In the genomic region with DNA sequence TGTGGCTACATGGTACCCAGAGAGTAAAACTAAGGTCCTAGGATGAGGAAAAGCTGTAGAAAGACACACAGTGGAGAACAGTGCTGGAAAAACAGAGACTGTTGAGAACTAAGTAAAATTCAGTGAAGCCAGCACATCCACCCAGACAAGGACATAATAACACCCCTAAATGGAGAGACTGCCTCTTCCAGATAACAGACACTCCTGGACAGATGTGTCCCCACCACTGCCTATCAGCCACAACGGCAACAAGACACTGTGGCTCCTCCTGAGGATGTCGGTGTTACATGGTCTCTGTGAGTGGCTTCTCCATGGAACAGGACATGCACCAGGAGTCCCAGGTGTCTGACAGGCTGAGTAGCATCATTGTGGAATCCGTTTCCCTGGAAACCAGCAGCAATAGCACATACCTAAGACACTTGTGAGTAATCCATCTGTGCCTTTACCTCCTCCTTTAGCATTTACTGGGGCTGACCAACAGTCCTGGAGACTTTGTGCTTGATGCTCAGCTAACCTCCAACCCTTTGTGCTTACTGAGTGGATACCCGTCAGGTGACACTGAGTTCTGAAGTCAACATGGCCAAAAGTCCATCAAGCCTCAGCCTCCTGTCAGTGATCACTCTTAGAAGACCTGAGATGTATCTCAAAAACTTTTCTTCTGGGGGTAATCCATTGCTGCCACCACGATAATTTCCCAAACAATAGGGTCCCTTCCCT, we compare ENCODE assay signal across 12 mouse cellular contexts.
DNase-seq lines count a peak whose midpoint lies in the region; ATAC-seq and TF ChIP-seq lines count a peak whose summit lies in the region.
"Had no signal": no experiment of that assay in that cellular context is flagged by ENCODE, and none has a peak within 500 bp of the region (broad histone marks: within the 10 kb centered on the region; RNA-seq: fewer than 3 reads in every experiment).

No protein-coding gene starts in this region.

- no peaks in the 10 kb centered on the region for H3K27me3 ChIP-seq in forebrain, embryonic 12.5 days
- no peaks in the 10 kb centered on the region for H3K27me3 ChIP-seq in forebrain, embryonic 13.5 days
- no peaks in the 10 kb centered on the region for H3K27me3 ChIP-seq in kidney, postnatal 0 days (ENCODE audit: insufficient read depth, low read length)
- H3K27me3 ChIP-seq: embryonic facial prominence, embryonic 15.5 days; heart, embryonic 13.5 days had no signal

- intact Hi-C loops in left cerebral cortex, adult 2 months (cut with DNase I), result no loop called here
- intact Hi-C loops in heart, postnatal 14 days (cut with DNase I), result no loop called here

- H3K4me2 ChIP-seq in forebrain, embryonic 12.5 days, result no peak overlapping the region
- H3K4me2 ChIP-seq in forebrain, embryonic 13.5 days, result no peak overlapping the region
- H3K4me2 ChIP-seq in kidney, postnatal 0 days (ENCODE audit: low read length), result no peak overlapping the region
- H3K4me2 ChIP-seq: embryonic facial prominence, embryonic 15.5 days had no signal

- peak overlapping the region; percentile 66 for H3K27ac ChIP-seq in forebrain, embryonic 12.5 days
- no peak overlapping the region for H3K27ac ChIP-seq in forebrain, embryonic 13.5 days
- peak overlapping the region; percentile 1; the same call in 1 of the 2 replicates for H3K27ac ChIP-seq in left cerebral cortex, adult 2 months
- H3K27ac ChIP-seq in kidney, postnatal 0 days, result no peak overlapping the region
- H3K27ac ChIP-seq: embryonic facial prominence, embryonic 15.5 days; heart, embryonic 13.5 days had no signal

- H3K9me3 ChIP-seq in forebrain, embryonic 12.5 days, result no peaks in the 10 kb centered on the region
- 0 out of 2 replicates have a peak, but pooled peaks cover 3% of the 10 kb centered on the region for H3K9me3 ChIP-seq in forebrain, embryonic 13.5 days (replicated peaks)
- H3K9me3 ChIP-seq in kidney, postnatal 0 days (replicated peaks; ENCODE audit: low read length), result no peaks in the 10 kb centered on the region
- H3K9me3 ChIP-seq: embryonic facial prominence, embryonic 15.5 days; heart, embryonic 13.5 days had no signal

- no peak for ATAC-seq in forebrain, embryonic 12.5 days (ENCODE audit: low FRiP score)
- no peak for ATAC-seq in forebrain, embryonic 13.5 days
- peak; percentile 55; the same call in 1 of the 2 replicates for ATAC-seq in kidney, postnatal 0 days (replicated peaks; ENCODE audit: low FRiP score, low read depth)
- ATAC-seq in megakaryocyte progenitor cell, adult 5-6 weeks (replicated peaks; ENCODE audit: poor library complexity), result peak; percentile 83
- ATAC-seq: inflammation-experienced regulatory T-cells, adult 6 months had no signal

- peaks cover 10% of the 10 kb centered on the region for H3K36me3 ChIP-seq in forebrain, embryonic 12.5 days (replicated peaks)
- peaks cover 9% of the 10 kb centered on the region for H3K36me3 ChIP-seq in forebrain, embryonic 13.5 days (ENCODE audit: poor library complexity, severe bottlenecking)
- H3K36me3 ChIP-seq in kidney, postnatal 0 days (ENCODE audit: insufficient read depth, low read length), result no peaks in the 10 kb centered on the region
- H3K36me3 ChIP-seq: embryonic facial prominence, embryonic 15.5 days; heart, embryonic 13.5 days had no signal

- TF ChIP-seq CTCF in left cerebral cortex, adult 2 months (IDR thresholded peaks at IDR 0.05), result no peak
- no peak for TF ChIP-seq CTCF in kidney, postnatal 0 days (IDR thresholded peaks at IDR 0.05; ENCODE audit: low read depth)

- no peak overlapping the region for H3K9ac ChIP-seq in forebrain, embryonic 12.5 days
- H3K9ac ChIP-seq in forebrain, embryonic 13.5 days, result no peak overlapping the region
- H3K9ac ChIP-seq in kidney, postnatal 0 days (ENCODE audit: low read depth, low read length), result no peak overlapping the region
- H3K9ac ChIP-seq: embryonic facial prominence, embryonic 15.5 days; heart, embryonic 13.5 days had no signal

- DNase-seq in left cerebral cortex, adult 2 months (ENCODE audit: extremely low spot score in 1 of 2, low spot score in 2 of 2), result no peak
- DNase-seq in left cerebral cortex, adult 11 months (ENCODE audit: low spot score), result no peak
- no peak for DNase-seq in kidney, postnatal 0 days (ENCODE audit: low spot score)
- DNase-seq in heart, postnatal 14 days, result no peak
- no peak for DNase-seq in thymus, postnatal 36 days
- DNase-seq: cerebellum, postnatal 36 days had no signal

- H3K4me3 ChIP-seq in forebrain, embryonic 12.5 days (replicated peaks), result no peak overlapping the region
- H3K4me3 ChIP-seq in forebrain, embryonic 13.5 days, result no peak overlapping the region
- no peak overlapping the region for H3K4me3 ChIP-seq in left cerebral cortex, adult 2 months
- no peak overlapping the region for H3K4me3 ChIP-seq in kidney, postnatal 0 days (replicated peaks; ENCODE audit: low read depth, low read length)
- H3K4me3 ChIP-seq: embryonic facial prominence, embryonic 15.5 days; heart, embryonic 13.5 days had no signal

- peaks cover 43% of the 10 kb centered on the region for H3K4me1 ChIP-seq in forebrain, embryonic 12.5 days
- peaks cover 46% of the 10 kb centered on the region for H3K4me1 ChIP-seq in forebrain, embryonic 13.5 days
- peaks cover 8% of the 10 kb centered on the region; the same call in 1 of the 2 replicates for H3K4me1 ChIP-seq in kidney, postnatal 0 days (replicated peaks; ENCODE audit: insufficient read depth, low read length)

- WGBS in forebrain, embryonic 12.5 days, result 86% methylated on average over 5 of the region's 5 CpGs
- 85% methylated on average over 5 of the region's 5 CpGs for WGBS in forebrain, embryonic 13.5 days
- WGBS in kidney, postnatal 0 days, result 79% methylated on average over 5 of the region's 5 CpGs

Comparison
In these comparisons a context has a peak if more than half of its experiments do, and no peak if none do; other contexts are left out.
1. H3K27ac ChIP-seq: peak in forebrain, embryonic 12.5 days (single experiment) and left cerebral cortex, adult 2 months (single experiment); none in forebrain, embryonic 13.5 days (single experiment) and kidney, postnatal 0 days (single experiment).
2. ATAC-seq: peak in kidney, postnatal 0 days (single experiment) and megakaryocyte progenitor cell, adult 5-6 weeks (single experiment); none in forebrain, embryonic 12.5 days (single experiment) and forebrain, embryonic 13.5 days (single experiment).